Mouse (Mus musculus) liver, postnatal 0 days (tissue): Measurements from ENCODE around the gene Sox13.

Experiments used
- CTCF ChIP-seq: sonication (generic); IDR thresholded peaks from 2 replicates; pipeline ENCODE4 v1.5.1; 2016; ENCODE audit warnings: antibody characterized with exemption, low read depth
- EP300 ChIP-seq: IDR thresholded peaks from 2 replicates; pipeline ENCODE4 v1.6.1; 2016; ENCODE audit warnings: antibody characterized with exemption, low read depth, mild to moderate bottlenecking

- no peak for TF ChIP-seq EP300
- no peak for TF ChIP-seq CTCF
Measured at GRCm38 (mm10) chr1:133364890-133365289, 59.3 kb downstream of the Sox13 start.
